Mouse (Mus musculus): ENCODE measurements at regions not wholly inside any gene's neighbourhood (a gene's known extent, or its start where the extent isn't known, plus 50 kb on each side); places are given as distances from the start of the nearest gene placed in this dataset.

DNA sequence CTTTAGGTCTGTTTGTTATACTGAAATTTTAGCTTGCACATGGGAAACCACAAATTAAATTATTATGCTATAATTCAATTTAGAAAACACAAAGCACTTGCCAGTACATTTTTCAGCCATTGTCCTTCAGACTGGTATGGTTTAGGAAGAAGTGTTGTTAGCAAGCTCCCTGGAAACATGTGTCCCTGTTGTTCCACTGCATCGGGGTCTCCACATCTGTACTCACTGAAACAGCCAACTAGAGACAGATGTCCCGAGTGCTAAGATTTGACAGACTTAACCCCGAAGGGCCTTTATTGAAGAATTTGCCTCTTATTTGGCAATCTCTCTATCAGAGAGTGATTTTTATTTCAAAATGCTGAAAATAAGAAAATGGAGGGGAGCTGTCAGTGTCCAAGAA is 362.6 kb downstream of the Rfpl4b start:
- TF ChIP-seq CTCF (IDR thresholded peaks at IDR 0.05), result no peak
- Histone ChIP-seq H3K4me3 (no peak overlapping the region), H3K27ac (no peak overlapping the region)
- DNase-seq, result no peak
- intact Hi-C loops (cut with DNase I), result no loop called here

DNA sequence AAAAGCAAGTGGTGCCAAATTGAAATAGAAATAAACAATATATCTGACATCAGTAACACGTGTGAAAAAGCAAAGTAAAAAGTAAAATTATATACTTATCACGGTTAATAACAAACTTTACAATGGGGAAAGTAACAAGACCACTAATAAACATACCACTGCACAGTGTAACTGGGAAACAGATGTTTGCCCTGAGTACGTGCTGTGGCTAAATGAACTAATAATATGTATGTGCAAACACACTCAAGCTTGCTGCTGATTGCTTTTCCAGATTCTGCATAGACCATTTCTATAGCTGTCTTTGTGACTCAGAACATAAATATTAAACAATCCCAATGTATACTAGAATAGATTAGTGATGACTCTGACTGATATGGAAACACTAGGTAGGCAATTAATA is 363.2 kb downstream of the Rfpl4b start:
- no peak for TF ChIP-seq CTCF (IDR thresholded peaks at IDR 0.05)
- no peak for DNase-seq
- intact Hi-C loops (cut with DNase I), result no loop called here
- Histone ChIP-seq H3K4me3 (no peak overlapping the region), H3K27ac (no peak overlapping the region)

- TF ChIP-seq CTCF (IDR thresholded peaks at IDR 0.05), result no peak
- Histone ChIP-seq H3K4me3 (no peak overlapping the region), H3K27ac (no peak overlapping the region)
- DNase-seq, result no peak
- intact Hi-C loops (cut with DNase I), result no loop called here
Measured at GRCm38 (mm10) chr10:38456786-38457185, 364.8 kb downstream of the Rfpl4b start.

DNA sequence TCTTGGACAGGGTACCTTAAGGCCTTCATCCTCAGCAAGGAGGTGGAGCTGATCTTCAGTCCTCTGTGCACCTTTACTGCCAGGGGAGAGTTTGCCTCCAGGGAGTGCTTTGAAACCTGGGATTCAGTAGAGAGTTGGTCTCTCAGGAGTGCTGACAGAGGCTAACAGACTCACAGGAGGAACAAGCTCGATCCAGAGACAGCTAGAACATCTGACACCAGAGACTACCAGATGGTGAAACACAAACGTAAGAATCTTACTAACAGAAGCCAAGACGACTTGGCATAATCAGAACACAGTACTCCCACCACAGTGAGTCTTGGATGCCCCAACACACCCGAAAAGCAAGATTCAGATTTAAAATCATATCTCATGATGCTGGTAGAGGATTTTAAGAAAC is 372.3 kb downstream of the Rfpl4b start:
- intact Hi-C loops (cut with DNase I), result no loop called here
- DNase-seq, result no peak
- TF ChIP-seq CTCF (IDR thresholded peaks at IDR 0.05), result no peak
- H3K27ac ChIP-seq, result no peak overlapping the region
- no peak overlapping the region for H3K4me3 ChIP-seq

- no peak overlapping the region for H3K27ac ChIP-seq
- no peak for DNase-seq
- intact Hi-C loops (cut with DNase I), result no loop called here
Measured at GRCm38 (mm10) chr10:38447706-38448105, 373.9 kb downstream of the Rfpl4b start.

DNA sequence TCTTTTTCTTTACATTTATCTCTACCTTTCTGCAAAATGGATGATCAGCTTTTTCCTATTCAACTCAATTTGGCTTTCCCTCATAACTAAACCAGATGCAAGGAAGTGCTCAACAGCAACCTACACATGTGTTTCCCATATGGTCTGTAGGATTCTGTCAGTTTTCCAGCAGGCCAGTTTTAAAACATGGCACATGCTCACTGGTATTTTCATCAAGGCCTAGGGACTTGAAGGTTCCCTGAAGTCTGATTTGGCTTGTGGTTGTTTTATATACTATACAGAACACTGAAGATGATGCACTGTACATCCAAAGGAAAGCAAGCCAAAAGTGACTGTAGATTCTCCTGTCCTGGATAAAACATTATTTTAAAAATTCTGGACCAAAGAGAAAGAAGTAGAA is 374.3 kb downstream of the Rfpl4b start:
- no peak for DNase-seq
- intact Hi-C loops (cut with DNase I), result no loop called here
- H3K27ac ChIP-seq, result no peak overlapping the region
- H3K4me3 ChIP-seq, result no peak overlapping the region
- no peak for TF ChIP-seq CTCF (IDR thresholded peaks at IDR 0.05)

More at GRCm38 (mm10) chr10:38447706-38448105, 373.9 kb downstream of the Rfpl4b start:
- TF ChIP-seq CTCF (IDR thresholded peaks at IDR 0.05), result no peak
- H3K4me3 ChIP-seq, result no peak overlapping the region

DNA sequence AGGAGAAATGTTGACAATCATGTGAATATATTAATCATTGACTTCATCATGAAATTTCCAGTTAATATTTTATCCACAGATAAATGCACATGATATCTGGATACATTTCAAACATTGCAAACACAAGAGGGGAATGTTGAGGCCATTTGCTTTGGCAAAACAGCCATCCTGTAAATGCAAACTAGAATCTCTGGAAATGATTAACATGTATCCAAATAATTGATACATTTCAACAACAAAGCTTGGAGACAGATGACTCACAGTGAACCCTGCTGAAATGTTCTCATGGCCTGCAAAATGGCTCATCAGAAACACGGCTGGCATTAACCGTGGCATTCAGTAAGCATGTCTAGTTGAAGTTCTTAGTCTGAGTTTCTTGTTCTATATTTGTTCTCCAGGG is 382.3 kb downstream of the Rfpl4b start:
- no peak for TF ChIP-seq CTCF (IDR thresholded peaks at IDR 0.05)
- H3K27ac ChIP-seq, result no peak overlapping the region
- no peak overlapping the region for H3K4me3 ChIP-seq
- DNase-seq, result no peak
- intact Hi-C loops (cut with DNase I), result no loop called here

GRCm38 (mm10) chr10:38436907-38437306 is 384.7 kb downstream of the Rfpl4b start:
- TF ChIP-seq CTCF (IDR thresholded peaks at IDR 0.05), result no peak
- no peak for DNase-seq
- Histone ChIP-seq H3K4me3 (no peak overlapping the region), H3K27ac (no peak overlapping the region)
- intact Hi-C loops (cut with DNase I), result no loop called here

GRCm38 (mm10) chr10:38421541-38421940 is 400.0 kb downstream of the Rfpl4b start:
- intact Hi-C loops (cut with DNase I), result no loop called here
- peak; percentile 21 for DNase-seq
- TF ChIP-seq CTCF (IDR thresholded peaks at IDR 0.05), result no peak
- Histone ChIP-seq H3K4me3 (no peak overlapping the region), H3K27ac (no peak overlapping the region)

- intact Hi-C loops (cut with DNase I), result no loop called here
- Histone ChIP-seq H3K4me3 (no peak overlapping the region), H3K27ac (no peak overlapping the region)
- no peak for TF ChIP-seq CTCF (IDR thresholded peaks at IDR 0.05)
- DNase-seq, result no peak
Measured at GRCm38 (mm10) chr10:38419771-38420170, 401.8 kb downstream of the Rfpl4b start.

DNA sequence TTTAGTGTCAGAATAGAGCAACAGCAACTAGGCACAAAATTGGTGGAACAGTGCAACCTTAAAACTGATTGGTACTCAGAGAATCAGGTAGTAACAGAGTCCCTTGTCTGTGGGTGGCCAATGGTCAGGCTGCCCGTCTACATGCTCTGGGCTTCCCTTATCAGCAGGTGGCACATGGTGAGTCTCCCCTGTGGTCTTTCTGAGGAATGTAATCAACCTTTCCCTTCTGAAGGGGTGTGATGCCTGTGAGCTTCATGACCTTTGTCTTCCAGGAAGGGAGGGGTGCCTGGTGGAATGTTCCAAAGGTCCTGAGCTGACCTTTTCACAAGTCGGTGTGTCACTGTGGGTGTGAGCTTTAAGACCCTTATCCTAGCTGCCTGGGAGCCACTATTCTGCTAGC is 438.4 kb downstream of the Rfpl4b start:
- intact Hi-C loops (cut with DNase I), result no loop called here
- no peak overlapping the region for H3K27ac ChIP-seq
- H3K4me3 ChIP-seq, result no peak overlapping the region
- no peak for DNase-seq
- no peak for TF ChIP-seq CTCF (IDR thresholded peaks at IDR 0.05)

- Histone ChIP-seq H3K27ac (no peak overlapping the region), H3K4me3 (no peak overlapping the region)
- DNase-seq, result peak; percentile 22
- TF ChIP-seq CTCF (IDR thresholded peaks at IDR 0.05), result no peak
- intact Hi-C loops (cut with DNase I), result no loop called here
Measured at GRCm38 (mm10) chr10:38381873-38382296, 439.7 kb downstream of the Rfpl4b start.

DNA sequence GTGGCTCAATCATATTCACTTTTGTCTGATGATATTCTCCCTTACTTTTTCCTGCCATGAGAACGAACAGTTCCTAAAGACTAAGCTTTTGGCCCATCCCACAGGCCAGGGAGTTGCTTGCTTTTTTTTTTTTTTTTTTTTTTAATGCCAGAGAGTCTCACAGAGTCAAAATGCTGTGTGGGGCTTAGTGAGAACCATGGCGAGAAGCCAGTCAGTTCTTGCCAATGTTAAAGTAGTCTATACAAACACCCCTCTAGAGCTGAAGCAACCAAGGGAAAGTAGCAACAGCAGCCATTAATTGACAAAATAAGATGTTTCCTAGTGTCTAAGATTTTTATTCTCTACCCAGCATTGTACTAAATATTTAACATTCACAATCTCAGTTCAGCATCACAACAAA is 441.2 kb downstream of the Rfpl4b start:
- H3K27ac ChIP-seq, result no peak overlapping the region
- no peak overlapping the region for H3K4me3 ChIP-seq
- intact Hi-C loops (cut with DNase I), result no loop called here
- TF ChIP-seq CTCF (IDR thresholded peaks at IDR 0.05), result no peak
- DNase-seq, result no peak

- no peak for TF ChIP-seq CTCF (IDR thresholded peaks at IDR 0.05)
- Histone ChIP-seq H3K27ac (no peak overlapping the region), H3K4me3 (no peak overlapping the region)
- no peak for DNase-seq
- intact Hi-C loops (cut with DNase I), result no loop called here
Measured at GRCm38 (mm10) chr10:38366776-38367175, 454.8 kb downstream of the Rfpl4b start.

DNA sequence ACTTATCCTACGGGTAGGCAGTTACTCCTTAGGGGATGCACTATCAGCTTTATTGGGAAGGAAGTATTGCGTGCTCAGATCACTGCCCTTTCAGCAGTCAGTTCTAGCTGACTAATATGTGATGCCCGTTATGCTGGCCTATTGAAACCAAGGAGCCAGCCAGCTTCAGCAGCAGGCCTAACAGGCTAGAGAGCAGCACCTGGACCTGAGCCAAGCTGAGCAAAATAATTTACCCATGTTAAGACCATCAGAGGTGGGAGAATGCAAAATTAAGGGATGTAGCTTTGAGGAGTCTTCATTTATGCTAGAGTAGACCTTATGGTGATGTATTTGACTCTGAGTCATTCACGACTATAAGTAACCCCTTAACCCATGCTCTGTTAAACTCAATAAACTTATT is 456.7 kb downstream of the Rfpl4b start:
- Histone ChIP-seq H3K27ac (no peak overlapping the region), H3K4me3 (no peak overlapping the region)
- intact Hi-C loops (cut with DNase I), result no loop called here
- DNase-seq, result no peak
- TF ChIP-seq CTCF (IDR thresholded peaks at IDR 0.05), result no peak

All from gastrocnemius, adult 2 months (tissue).